ENCODE assay signal across 8 mouse cellular contexts in the genomic region with DNA sequence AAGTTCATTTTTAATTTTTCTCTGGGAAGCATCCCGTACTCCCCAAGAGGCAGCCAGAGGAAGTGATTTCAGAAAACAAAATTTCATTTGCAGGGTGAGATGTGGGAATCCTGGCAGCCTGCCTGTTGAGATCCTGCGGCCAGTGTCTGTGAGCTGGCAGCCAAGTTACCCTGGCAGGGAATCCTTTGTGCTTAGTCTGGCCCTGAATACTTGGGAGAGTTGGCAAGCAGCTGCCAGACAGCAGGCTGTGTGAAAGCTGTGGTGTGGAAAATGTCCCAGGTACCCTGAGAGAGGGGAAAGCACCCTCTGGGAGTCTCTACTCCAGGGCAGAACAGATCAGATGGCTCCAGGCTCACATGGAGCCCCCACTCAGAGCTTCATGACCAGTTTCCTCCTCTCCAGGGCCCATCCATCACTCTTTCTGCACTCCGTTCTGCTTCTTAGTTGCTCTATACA. TPM values are rescaled to one million over a fixed set of nuclear protein-coding genes. Genes with fewer than 3 reads are reported as not detected.
DNase-seq lines count a peak whose midpoint lies in the region; ATAC-seq lines count a peak whose summit lies in the region.

No protein-coding gene starts in this region.

- peak overlapping the region; percentile 23 for H3K4me2 ChIP-seq in midbrain, embryonic 16.5 days (ENCODE audit: low read length)

- ATAC-seq in frontal cortex, adult (ENCODE audit: low TSS enrichment) = peak; percentile 95
- ATAC-seq in midbrain, embryonic 16.5 days = peak; percentile 72
- ATAC-seq in inflammation-experienced regulatory T-cells, adult 6 months = no peak

- peak overlapping the region; percentile 80 for H3K27ac ChIP-seq in midbrain, embryonic 16.5 days (ENCODE audit: low read length)

- H3K9me3 ChIP-seq in midbrain, embryonic 16.5 days (replicated peaks; ENCODE audit: control insufficient read depth, low read length, poor library complexity, severe bottlenecking) = no peaks in the 10 kb centered on the region

- peak; percentile 67 for DNase-seq in retina, postnatal 1 day
- no peak for DNase-seq in retina, embryonic 14.5 days (ENCODE audit: low spot score)
- peak; percentile 55 for DNase-seq in heart, postnatal 25 days (ENCODE audit: low spot score)
- peak; percentile 71 to 79 for DNase-seq in layer of hippocampus, postnatal 36 days
- peak; percentile 32 for DNase-seq in urinary bladder, adult 2 months (ENCODE audit: low spot score)

- no peaks in the 10 kb centered on the region for H3K27me3 ChIP-seq in midbrain, embryonic 16.5 days (ENCODE audit: control insufficient read depth, insufficient read depth, low read depth, low read length)

- WGBS in midbrain, embryonic 16.5 days = 40% methylated on average over 3 of the region's 3 CpGs

- H3K9ac ChIP-seq in midbrain, embryonic 16.5 days (ENCODE audit: low read depth, low read length) = peak overlapping the region; percentile 25

- peaks cover 28% of the 10 kb centered on the region for H3K4me1 ChIP-seq in midbrain, embryonic 16.5 days (ENCODE audit: control insufficient read depth, insufficient read depth, low read length)

- no peaks in the 10 kb centered on the region for H3K36me3 ChIP-seq in midbrain, embryonic 16.5 days (ENCODE audit: control insufficient read depth, insufficient read depth, low read length)

- intact Hi-C loops in heart, postnatal 25 days (cut with DNase I) = no loop called here

- H3K4me3 ChIP-seq in midbrain, embryonic 16.5 days (ENCODE audit: low read depth, low read length) = no peak overlapping the region

RNA-seq across cellular contexts. Expression of gene Abat, which starts 27.7 kb away (rescaled TPM):
- total RNA-seq in heart, postnatal 25 days (2021) = 1 to 10 TPM; 5.5 to 5.6 TPM
- 100 to 1,000 TPM; 134 to 141 TPM for total RNA-seq in layer of hippocampus, postnatal 36 days (2021)
- polyA plus RNA-seq in midbrain, embryonic 16.5 days (2015; fragmentation: Nextera tagmentation; extraction: Ambion mirVana) = 71.8 and 76.8 TPM in 2 replicates
- polyA plus RNA-seq in urinary bladder, adult 2 months (2012; rRNA removed) = 11.7 and 16.7 TPM in 2 replicates
- 1 to 10 TPM in 2 of 3 experiments, under 1 TPM in 1; 0.67 to 1.3 (median 1.1) TPM for polyA plus RNA-seq in inflammation-experienced regulatory T-cells, adult 6 months (2017; shearing (Covaris generic))
